Mouse (Mus musculus) bone marrow, adult 2 months (tissue): ENCODE results near the gene Upf2.

Experiments
- CTCF ChIP-seq: fragments of 200-500 bp; IDR thresholded peaks from 2 replicates; pipeline ENCODE4 v1.5.1; 2011; ENCODE audit warnings: low read length, control low read depth; ENCODE audit not compliant: control insufficient read depth, insufficient read depth
- POLR2A ChIP-seq: fragments of 200-500 bp; IDR thresholded peaks from 2 replicates; pipeline ENCODE4 v1.6.1; 2011; ENCODE audit warnings: low read depth, mild to moderate bottlenecking, control low read depth, low read length, borderline replicate concordance; ENCODE audit not compliant: control insufficient read depth

DNA sequence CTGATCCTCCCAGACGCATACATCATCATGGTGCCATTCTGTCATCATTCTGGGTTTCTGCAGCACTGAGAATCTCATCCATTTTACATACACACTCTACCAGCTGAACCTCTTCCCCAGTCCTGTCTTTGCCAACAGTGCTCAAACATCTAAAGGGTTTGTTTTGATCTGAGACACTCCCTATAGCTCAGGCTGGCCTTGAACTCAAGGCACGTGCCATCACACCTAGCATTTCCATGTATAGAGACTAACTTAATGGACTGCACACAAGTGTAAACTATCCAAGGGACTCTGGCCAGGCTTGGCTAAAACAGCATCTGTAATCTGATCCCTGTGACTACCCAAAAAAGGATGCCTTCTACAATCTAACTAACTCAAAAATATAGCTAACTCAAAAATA lies 108.0 kb downstream of the Upf2 start:
- no peak for TF ChIP-seq CTCF
- no peak for TF ChIP-seq POLR2A
